Mouse (Mus musculus) hindbrain, postnatal 0 days (tissue): ENCODE data around the gene Gna12. TPM values are rescaled to one million over a fixed set of nuclear protein-coding genes. Genes with fewer than 3 reads are reported as not detected.

Experiments
- ATAC-seq: fragments of 200-750 bp; cut with Nextera tagmentation; 2 replicates; pipeline ENCODE4 v1.8.0; 2017; ENCODE audit warnings: mild to moderate bottlenecking, moderate TSS enrichment, moderate library complexity
- DNase-seq: peaks from one replicate; pipeline ENCODE4 v3.0.0-alpha.2; 2015; ENCODE audit warnings: low spot score
- H3K27ac ChIP-seq: fragments of 300-500 bp; sonication (generic); 2 replicates; pipeline ENCODE4 v1.5.1; 2014; ENCODE audit warnings: mild to moderate bottlenecking
- H3K27me3 ChIP-seq: fragments of 300-500 bp; sonication (generic); 2 replicates; pipeline ENCODE4 v1.6.1; 2014; ENCODE audit warnings: low read length, mixed read lengths; ENCODE audit not compliant: insufficient read depth
- H3K36me3 ChIP-seq: fragments of 300-500 bp; sonication (generic); 2 replicates; pipeline ENCODE4 v1.6.1; 2014; ENCODE audit warnings: low read length, mixed read lengths; ENCODE audit not compliant: insufficient read depth
- H3K4me1 ChIP-seq: fragments of 300-500 bp; sonication (generic); 2 replicates; pipeline ENCODE4 v1.6.1; 2014; ENCODE audit warnings: antibody characterized with exemption, low read length, mixed read lengths; ENCODE audit not compliant: insufficient read depth
- H3K4me2 ChIP-seq: fragments of 300-500 bp; sonication (generic); 2 replicates; pipeline ENCODE4 v1.6.1; 2014; ENCODE audit warnings: low read depth, mild to moderate bottlenecking, low read length, moderate library complexity, mixed read lengths
- H3K4me3 ChIP-seq: fragments of 300-500 bp; sonication (generic); 2 replicates; pipeline ENCODE4 v1.5.1; 2014; ENCODE audit warnings: low read length
- H3K9ac ChIP-seq: fragments of 300-500 bp; sonication (generic); replicated peaks from 2 replicates; pipeline ENCODE4 v1.6.1; 2014; ENCODE audit warnings: mild to moderate bottlenecking, low read length, moderate library complexity, mixed read lengths
- H3K9me3 ChIP-seq: fragments of 300-500 bp; sonication (generic); 2 replicates; pipeline ENCODE4 v1.6.1; 2016; ENCODE audit warnings: low read length, mixed read lengths
- CTCF ChIP-seq: IDR thresholded peaks from 2 replicates; pipeline ENCODE4 v1.5.1; 2016; ENCODE audit warnings: antibody characterized with exemption, control low read depth, low read depth
- WGBS: fragments of 180-500 bp; shearing (Covaris S2); extraction: QIAGEN DNeasy Blood & Tissue Kit; methylation state at CpG from one replicate; pipeline ENCODE4 v1.1.7; 2014; 5-methylcytosine and 5-hydroxymethylcytosine counted together
- polyA plus RNA-seq: library from polyadenylated mRNA; unstranded; fragments of >200 nt; fragmentation: Nextera tagmentation; extraction: Ambion mirVana; gene quantifications from 2 replicates; pipeline ENCODE4 v1.2.1, GENCODE M21; 2015
- total RNA-seq: library from RNA; depleted of rRNA; stranded (reverse); fragments of >200 nt; gene quantifications from 2 replicates; pipeline ENCODE4 v1.2.3, GENCODE M21; 2014

Gna12 gene
- total and polyA plus RNA-seq, 2 experiments from 2014 or later = 35.9 to 201 TPM

DNA sequence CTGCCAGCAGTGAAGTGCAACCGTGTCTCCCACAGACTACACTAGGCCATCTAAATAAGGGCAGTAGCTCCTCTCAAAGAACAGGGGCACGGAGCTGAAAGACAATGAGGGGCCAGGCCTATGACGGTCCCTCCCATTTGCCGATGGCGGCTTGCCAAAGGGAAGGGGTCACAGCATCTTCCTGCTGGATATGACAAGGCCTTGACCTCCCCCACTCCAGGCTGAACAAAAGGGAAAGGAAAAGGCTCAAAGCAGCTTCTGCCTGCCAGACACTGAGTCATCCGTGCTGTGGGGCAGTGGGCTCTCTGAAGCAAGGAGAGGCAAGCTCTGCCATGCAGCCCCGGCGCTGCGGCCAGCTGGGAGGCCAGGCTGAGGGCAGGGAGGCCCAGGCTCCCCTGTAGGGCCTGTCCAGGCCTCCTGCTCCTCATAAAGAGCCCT, 62.5 kb downstream of the Gna12 start:
- H3K9ac ChIP-seq = no peak overlapping the region; the same call in 1 of the 2 replicates
- H3K27me3 ChIP-seq = no peaks in the 10 kb centered on the region
- no peaks in the 10 kb centered on the region for H3K36me3 ChIP-seq
- WGBS = 3% methylated on average over 9 of the region's 9 CpGs
- ATAC-seq (peak; percentile 85), DNase-seq (peak; percentile 79)
- H3K4me3 ChIP-seq = no peak overlapping the region
- H3K4me1 ChIP-seq = peaks cover 32% of the 10 kb centered on the region
- TF ChIP-seq CTCF = no peak
- no peak overlapping the region for H3K4me2 ChIP-seq
- peak overlapping the region; percentile 92 for H3K27ac ChIP-seq
- H3K9me3 ChIP-seq = no peaks in the 10 kb centered on the region

DNA sequence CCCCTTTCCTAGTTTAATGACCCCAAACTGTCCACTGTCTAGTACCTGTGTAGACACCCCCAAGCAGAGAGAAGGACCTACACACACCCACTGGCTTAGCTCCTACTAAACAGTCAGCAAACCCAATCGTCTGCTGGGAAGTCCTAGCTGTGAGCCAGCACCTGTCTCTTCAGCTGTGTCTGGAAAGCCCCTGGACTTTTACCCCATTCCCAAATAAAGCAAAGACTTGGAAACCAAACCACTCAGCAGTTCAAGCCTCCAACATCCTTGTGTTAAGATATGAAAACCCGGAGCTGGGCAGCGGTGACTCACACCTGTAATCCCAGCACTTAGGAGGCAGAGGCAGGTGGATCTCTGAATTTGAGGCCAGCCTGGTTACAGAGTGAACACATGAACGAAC, 63.7 kb downstream of the Gna12 start:
- ATAC-seq (no peak), DNase-seq (no peak)
- Histone ChIP-seq H3K27ac (no peak overlapping the region), H3K9me3 (no peaks in the 10 kb centered on the region), H3K9ac (no peak overlapping the region), H3K4me2 (no peak overlapping the region), H3K27me3 (no peaks in the 10 kb centered on the region), H3K4me3 (no peak overlapping the region), H3K4me1 (peaks cover 27% of the 10 kb centered on the region), H3K36me3 (no peaks in the 10 kb centered on the region)
- no peak for TF ChIP-seq CTCF
- WGBS = 85% methylated on average over 4 of the region's 4 CpGs

DNA sequence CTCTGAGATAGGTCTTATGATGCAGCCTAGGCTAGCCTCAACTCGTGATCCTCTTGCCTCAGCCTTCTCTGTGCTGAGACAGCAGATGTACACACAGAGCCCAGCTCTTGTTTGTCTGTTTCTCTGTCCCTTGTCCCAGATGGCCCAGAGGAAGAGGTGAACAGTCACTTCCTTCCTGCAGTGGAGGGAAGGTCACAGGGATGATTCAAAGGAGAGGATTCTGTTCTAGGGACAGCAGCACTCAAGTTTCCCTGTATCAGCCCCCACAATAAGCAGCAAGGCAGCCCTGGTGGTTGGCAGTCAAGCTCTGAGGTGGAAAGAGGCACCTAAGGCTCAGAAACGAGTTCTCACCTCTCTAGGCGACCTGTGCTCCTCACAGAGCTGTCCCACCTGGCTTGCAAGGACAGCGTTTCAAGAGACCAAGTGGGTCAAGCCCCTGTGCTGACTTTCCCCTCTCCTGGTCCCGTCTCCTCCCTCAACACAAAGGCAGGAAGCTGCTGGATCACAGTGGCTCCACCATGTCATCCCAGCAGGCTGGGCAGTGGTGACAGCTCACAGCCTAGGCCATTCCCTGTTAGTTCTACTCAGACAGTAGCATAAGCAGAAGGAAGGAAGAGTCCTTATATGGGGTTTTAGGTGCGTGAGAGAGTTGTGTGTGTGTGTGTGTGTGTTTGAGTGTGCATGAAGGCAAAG, 65.2 kb downstream of the Gna12 start:
- no peak for TF ChIP-seq CTCF
- no peak overlapping the region for H3K4me3 ChIP-seq
- DNase-seq = no peak
- 0 out of 2 replicates have a peak overlapping the region, but pooled peaks have one; percentile 26 for H3K27ac ChIP-seq
- 76% methylated on average over 6 of the region's 6 CpGs for WGBS
- no peak for ATAC-seq
- H3K27me3 ChIP-seq = no peaks in the 10 kb centered on the region
- peaks cover 25% of the 10 kb centered on the region for H3K4me1 ChIP-seq
- no peak overlapping the region for H3K9ac ChIP-seq
- H3K9me3 ChIP-seq = no peaks in the 10 kb centered on the region
- H3K36me3 ChIP-seq = peaks cover 11% of the 10 kb centered on the region; the same call in 1 of the 2 replicates
- no peak overlapping the region for H3K4me2 ChIP-seq

DNA sequence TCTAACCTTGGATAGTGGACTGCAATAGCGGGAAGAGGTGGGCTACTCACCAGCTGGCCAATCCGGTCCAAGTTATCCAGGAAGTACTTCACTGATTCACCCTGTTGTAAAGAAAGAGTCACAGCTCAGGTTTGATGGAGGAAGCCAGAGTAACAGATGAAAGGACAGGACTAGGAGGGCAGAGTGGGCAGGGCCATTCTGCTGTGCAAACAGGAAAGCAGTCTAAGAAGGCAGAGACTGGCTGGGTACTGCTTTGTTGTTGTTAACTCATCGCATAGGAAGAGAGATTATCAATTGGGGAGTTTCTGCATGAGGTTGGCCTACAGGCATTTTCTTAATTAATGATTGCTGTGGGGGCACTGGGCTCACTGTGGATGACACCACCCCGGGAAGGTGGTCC, 67.7 kb downstream of the Gna12 start:
- Histone ChIP-seq H3K27ac (no peak overlapping the region), H3K9me3 (no peaks in the 10 kb centered on the region), H3K36me3 (peaks cover 28% of the 10 kb centered on the region), H3K4me3 (no peak overlapping the region), H3K4me1 (peaks cover 1% of the 10 kb centered on the region), H3K9ac (no peak overlapping the region), H3K27me3 (no peaks in the 10 kb centered on the region), H3K4me2 (no peak overlapping the region)
- no peak for DNase-seq
- WGBS = 88% methylated on average over 4 of the region's 4 CpGs
- no peak for ATAC-seq
- no peak for TF ChIP-seq CTCF

DNA sequence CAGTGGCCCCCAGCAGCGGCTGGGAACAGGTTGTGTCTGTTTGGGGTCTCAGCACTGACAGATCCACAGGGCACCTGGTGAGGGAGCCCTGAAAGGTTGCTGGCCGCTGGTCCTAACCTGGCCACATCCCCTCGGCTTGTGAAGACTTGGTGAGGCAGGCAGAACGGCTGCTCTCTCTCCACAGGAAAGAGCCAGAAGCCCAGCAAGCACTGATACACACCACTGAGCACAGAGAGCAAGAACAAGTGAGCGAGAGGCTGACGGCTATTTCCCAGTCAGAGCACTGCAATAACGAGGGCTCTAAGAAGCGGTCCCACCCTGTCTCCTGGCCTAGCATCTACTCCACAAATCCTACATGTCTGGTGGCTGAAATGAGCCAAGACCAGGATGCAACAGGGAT, 71.4 kb downstream of the Gna12 start:
- Histone ChIP-seq H3K4me3 (no peak overlapping the region), H3K4me1 (no peaks in the 10 kb centered on the region), H3K9me3 (no peaks in the 10 kb centered on the region), H3K27me3 (no peaks in the 10 kb centered on the region), H3K27ac (no peak overlapping the region), H3K4me2 (no peak overlapping the region), H3K9ac (no peak overlapping the region), H3K36me3 (peaks cover 35% of the 10 kb centered on the region)
- TF ChIP-seq CTCF = no peak
- WGBS = 63% methylated on average over 8 of the region's 8 CpGs
- ATAC-seq = no peak
- no peak for DNase-seq

DNA sequence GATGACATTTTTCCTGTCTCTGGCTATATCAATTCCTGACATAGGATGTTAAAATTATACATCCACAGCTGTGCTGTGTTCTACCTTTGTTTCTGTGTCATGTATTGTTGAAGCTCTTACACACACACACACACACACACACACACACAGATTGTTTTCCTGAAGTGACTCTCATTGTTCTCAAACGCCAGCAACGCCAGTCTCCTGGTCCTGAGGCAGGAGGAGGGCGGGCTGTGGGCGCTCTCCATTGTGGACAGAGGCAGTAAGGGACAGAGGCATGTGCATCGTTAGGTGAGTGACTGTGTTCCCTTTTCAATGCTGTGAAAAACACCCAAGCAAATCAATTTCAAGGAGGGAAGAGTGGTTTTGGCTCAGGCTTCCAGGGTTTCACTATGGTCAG, 77.0 kb downstream of the Gna12 start:
- peaks cover 9% of the 10 kb centered on the region; the same call in 1 of the 2 replicates for H3K4me1 ChIP-seq
- H3K9ac ChIP-seq = no peak overlapping the region
- no peaks in the 10 kb centered on the region for H3K27me3 ChIP-seq
- no peak overlapping the region for H3K4me3 ChIP-seq
- H3K9me3 ChIP-seq = no peaks in the 10 kb centered on the region
- ATAC-seq (no peak), DNase-seq (no peak)
- 60% methylated on average over 5 of the region's 5 CpGs for WGBS
- no peak overlapping the region for H3K4me2 ChIP-seq
- TF ChIP-seq CTCF = no peak
- H3K27ac ChIP-seq = no peak overlapping the region
- peaks cover 9% of the 10 kb centered on the region; the same call in 1 of the 2 replicates for H3K36me3 ChIP-seq

DNA sequence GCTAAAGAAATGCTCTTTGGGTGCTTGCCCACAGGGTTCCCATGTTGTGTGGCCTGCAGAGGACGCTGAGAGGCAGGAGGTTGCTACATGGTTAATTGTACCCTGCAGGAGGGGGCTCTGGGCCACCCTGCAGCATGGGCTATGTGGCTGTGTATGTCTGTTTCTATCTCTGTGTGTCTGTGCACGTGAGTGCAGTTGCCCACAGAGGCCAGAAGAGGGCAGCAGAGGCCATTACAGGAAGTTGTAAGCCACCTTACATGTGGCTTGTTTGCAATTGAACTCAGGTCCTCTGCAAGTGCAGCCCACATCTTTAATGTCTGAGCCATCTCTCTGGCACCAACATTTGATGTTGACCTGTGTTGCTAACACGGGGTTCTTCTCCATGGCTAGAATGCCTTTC, 77.6 kb downstream of the Gna12 start:
- Histone ChIP-seq H3K4me3 (no peak overlapping the region), H3K4me2 (no peak overlapping the region), H3K36me3 (peaks cover 7% of the 10 kb centered on the region; the same call in 1 of the 2 replicates), H3K27ac (no peak overlapping the region), H3K27me3 (no peaks in the 10 kb centered on the region), H3K9ac (no peak overlapping the region), H3K4me1 (peaks cover 9% of the 10 kb centered on the region; the same call in 1 of the 2 replicates), H3K9me3 (no peaks in the 10 kb centered on the region)
- DNase-seq = no peak
- TF ChIP-seq CTCF = peak; percentile 59
- 99% methylated on average over 3 of the region's 3 CpGs for WGBS
- no peak for ATAC-seq
